Mouse (Mus musculus): Measurements from ENCODE around the gene Pkib. TPM values are rescaled to one million over a fixed set of nuclear protein-coding genes. Genes with fewer than 3 reads are reported as not detected.
A peak's percentile ranks its signal among the peaks of the same experiment; 100 is the strongest.

Pkib gene
- polyA plus RNA-seq, 1 experiment from 2014 or later = 2.1 TPM

- Histone ChIP-seq H3K4me1 (replicated peaks) (no peaks in the 10 kb centered on the region), H3K9ac (no peak overlapping the region), H3K9me3 (no peaks in the 10 kb centered on the region), H3K27ac (no peak overlapping the region), H3K4me3 (peak overlapping the region; percentile 39), H3K36me3 (no peaks in the 10 kb centered on the region), H3K27me3 (no peaks in the 10 kb centered on the region), H3K4me2 (peak overlapping the region; percentile 54)
- WGBS = 3% methylated on average over 6 of the region's 6 CpGs
- peak; percentile 83 for ATAC-seq (ENCODE audit: low FRiP score)
Observed at GRCm38 (mm10) chr10:57743606-57744016, 111.8 kb downstream of the Pkib start.

- Histone ChIP-seq H3K4me2 (no peak overlapping the region), H3K27me3 (no peaks in the 10 kb centered on the region), H3K4me3 (no peak overlapping the region), H3K36me3 (no peaks in the 10 kb centered on the region), H3K4me1 (replicated peaks) (no peaks in the 10 kb centered on the region), H3K27ac (peak overlapping the region; percentile 27; the same call in 1 of the 2 replicates), H3K9me3 (no peaks in the 10 kb centered on the region), H3K9ac (no peak overlapping the region)
- peak; percentile 85 for ATAC-seq (ENCODE audit: low FRiP score)
- WGBS = 17% methylated on average over 2 of the region's 2 CpGs
Observed at GRCm38 (mm10) chr10:57744128-57744765, 112.5 kb downstream of the Pkib start.

DNA sequence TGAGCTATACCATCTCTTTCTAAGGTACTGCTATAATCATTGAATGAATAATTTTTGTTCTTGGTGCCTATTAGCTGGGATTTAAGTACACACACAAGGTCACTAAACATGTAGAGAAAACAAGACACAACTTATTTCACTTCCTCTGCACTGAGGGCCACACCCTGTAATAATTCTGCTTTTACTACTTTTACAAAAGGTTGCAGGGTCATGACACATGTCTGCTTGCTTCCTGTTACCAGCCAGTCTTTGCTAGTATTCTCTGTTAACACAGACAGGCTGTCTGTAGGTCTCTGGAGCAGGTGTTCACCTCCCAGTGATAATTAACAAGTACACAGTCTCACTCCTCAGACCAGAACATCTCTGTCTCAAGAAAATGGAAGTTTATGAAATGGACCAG, 113.7 kb downstream of the Pkib start:
- Histone ChIP-seq H3K9me3 (no peaks in the 10 kb centered on the region), H3K36me3 (no peaks in the 10 kb centered on the region), H3K4me2 (no peak overlapping the region), H3K4me3 (no peak overlapping the region), H3K4me1 (replicated peaks) (no peaks in the 10 kb centered on the region), H3K9ac (no peak overlapping the region), H3K27ac (no peak overlapping the region), H3K27me3 (no peaks in the 10 kb centered on the region)
- ATAC-seq (ENCODE audit: low FRiP score) = no peak

DNA sequence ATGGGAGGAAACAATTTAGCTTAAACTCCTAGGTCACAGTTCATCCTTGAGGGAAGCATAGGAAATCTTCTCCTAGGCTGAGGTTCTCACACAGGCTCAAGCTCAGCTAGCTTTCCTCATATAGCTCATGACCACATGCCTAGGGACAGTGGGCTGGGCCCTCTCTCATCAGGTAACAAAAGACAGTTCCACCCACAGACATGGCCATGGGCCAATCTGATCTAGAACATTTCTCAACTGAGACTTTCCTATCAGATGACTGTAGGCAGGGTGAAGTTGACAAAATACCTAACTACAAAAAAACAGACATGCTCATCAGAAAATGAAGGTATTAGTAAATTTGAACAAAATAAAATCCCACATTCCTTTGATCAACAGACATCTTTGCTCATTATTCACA, 115.3 kb downstream of the Pkib start:
- Histone ChIP-seq H3K36me3 (no peaks in the 10 kb centered on the region), H3K4me2 (no peak overlapping the region), H3K27ac (no peak overlapping the region), H3K4me1 (replicated peaks) (no peaks in the 10 kb centered on the region), H3K27me3 (no peaks in the 10 kb centered on the region), H3K9ac (no peak overlapping the region), H3K4me3 (no peak overlapping the region), H3K9me3 (no peaks in the 10 kb centered on the region)
- ATAC-seq (ENCODE audit: low FRiP score) = no peak

- WGBS = 96% methylated on average over 1 of the region's 1 CpGs
- H3K36me3 ChIP-seq = no peaks in the 10 kb centered on the region
- no peaks in the 10 kb centered on the region for H3K9me3 ChIP-seq
- H3K9ac ChIP-seq = no peak overlapping the region
- no peaks in the 10 kb centered on the region for H3K4me1 ChIP-seq (replicated peaks)
- H3K4me2 ChIP-seq = no peak overlapping the region
- H3K27ac ChIP-seq = no peak overlapping the region
- H3K4me3 ChIP-seq = no peak overlapping the region
- no peak for ATAC-seq (ENCODE audit: low FRiP score)
- no peaks in the 10 kb centered on the region for H3K27me3 ChIP-seq
Observed at GRCm38 (mm10) chr10:57753343-57753742, 121.6 kb downstream of the Pkib start.

DNA sequence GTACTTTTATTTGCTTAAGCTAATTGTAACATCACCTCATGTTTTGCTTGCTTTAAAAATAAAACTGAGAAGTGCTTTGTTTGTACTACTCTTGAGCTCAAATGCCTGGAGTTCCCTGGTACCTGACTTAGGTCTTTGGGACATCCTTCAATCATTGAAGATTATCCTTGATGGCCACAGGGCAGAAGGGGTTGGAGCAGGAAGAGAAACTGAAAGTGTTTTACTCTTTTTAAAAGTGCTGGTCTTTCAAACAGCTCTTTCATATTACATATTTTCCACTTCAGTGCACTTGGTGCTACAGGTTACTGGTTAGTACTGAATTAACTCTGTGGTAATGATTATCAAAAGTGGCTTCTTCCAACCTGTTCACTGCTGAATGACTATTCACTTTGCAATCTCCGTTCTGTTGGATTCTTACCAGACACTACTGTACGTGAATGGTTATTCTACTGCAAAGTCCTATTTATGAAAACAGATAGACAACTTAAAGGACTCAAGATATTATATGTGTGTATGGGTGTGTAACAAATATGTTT, 123.5 kb downstream of the Pkib start:
- no peak overlapping the region for H3K4me3 ChIP-seq
- WGBS = 94% methylated on average over 2 of the region's 2 CpGs
- no peak overlapping the region for H3K9ac ChIP-seq
- no peaks in the 10 kb centered on the region for H3K36me3 ChIP-seq
- no peak overlapping the region for H3K4me2 ChIP-seq
- H3K27ac ChIP-seq = no peak overlapping the region
- H3K9me3 ChIP-seq = no peaks in the 10 kb centered on the region
- H3K27me3 ChIP-seq = no peaks in the 10 kb centered on the region
- no peaks in the 10 kb centered on the region for H3K4me1 ChIP-seq (replicated peaks)
- ATAC-seq (ENCODE audit: low FRiP score) = no peak

GRCm38 (mm10) chr10:57758999-57759398, 127.2 kb downstream of the Pkib start:
- H3K4me3 ChIP-seq = no peak overlapping the region
- H3K4me1 ChIP-seq (replicated peaks) = no peaks in the 10 kb centered on the region
- no peak overlapping the region for H3K4me2 ChIP-seq
- H3K27me3 ChIP-seq = no peaks in the 10 kb centered on the region
- H3K27ac ChIP-seq = no peak overlapping the region
- H3K9me3 ChIP-seq = no peaks in the 10 kb centered on the region
- H3K36me3 ChIP-seq = no peaks in the 10 kb centered on the region
- no peak overlapping the region for H3K9ac ChIP-seq
- WGBS = 98% methylated on average over 2 of the region's 2 CpGs
- ATAC-seq (ENCODE audit: low FRiP score) = no peak

DNA sequence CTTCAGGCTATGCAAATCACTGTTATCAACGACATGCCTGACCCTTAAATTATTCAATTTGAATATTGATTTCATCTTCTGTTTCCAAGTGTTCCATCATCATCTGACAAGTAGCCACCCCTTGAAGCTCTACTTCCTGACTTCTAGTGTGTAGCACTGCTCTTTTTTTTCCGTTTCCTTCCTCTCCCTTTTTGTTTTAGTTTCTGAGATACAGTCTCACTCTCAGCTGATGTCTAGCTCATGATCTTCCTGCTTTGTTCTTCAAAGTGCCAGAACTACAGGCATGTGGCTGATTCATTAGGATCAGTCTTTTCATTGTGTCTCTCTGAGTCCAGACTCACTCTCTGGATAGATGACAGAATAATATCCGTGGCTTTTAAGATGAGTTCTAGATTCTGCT, 128.9 kb downstream of the Pkib start:
- WGBS = 67% methylated on average over 3 of the region's 3 CpGs
- Histone ChIP-seq H3K4me3 (no peak overlapping the region), H3K9me3 (no peaks in the 10 kb centered on the region), H3K4me1 (replicated peaks) (no peaks in the 10 kb centered on the region), H3K9ac (no peak overlapping the region), H3K4me2 (no peak overlapping the region), H3K36me3 (no peaks in the 10 kb centered on the region), H3K27ac (no peak overlapping the region), H3K27me3 (no peaks in the 10 kb centered on the region)
- no peak for ATAC-seq (ENCODE audit: low FRiP score)

DNA sequence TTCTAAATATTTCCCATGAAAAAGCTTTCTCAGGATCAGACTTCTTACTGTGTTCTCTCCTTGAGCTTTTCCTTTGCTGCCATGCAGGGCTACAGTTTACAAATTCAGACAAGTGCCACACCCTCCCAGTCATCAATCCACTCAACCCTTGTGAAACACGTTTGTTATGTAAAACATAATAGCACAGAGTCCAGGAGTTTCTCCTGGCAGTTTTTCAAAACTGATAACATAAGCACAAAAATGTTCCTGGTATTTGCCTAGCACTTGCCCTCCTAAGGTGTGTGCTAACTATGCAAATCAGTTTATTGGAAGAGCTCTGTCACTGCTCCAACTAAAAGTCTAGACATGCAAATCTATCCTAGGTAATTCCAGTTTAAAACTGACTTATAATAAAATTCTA, 131.3 kb downstream of the Pkib start:
- no peaks in the 10 kb centered on the region for H3K27me3 ChIP-seq
- H3K4me3 ChIP-seq = no peak overlapping the region
- 35% methylated on average over 1 of the region's 1 CpGs for WGBS
- no peak overlapping the region for H3K27ac ChIP-seq
- no peaks in the 10 kb centered on the region for H3K4me1 ChIP-seq (replicated peaks)
- no peak overlapping the region for H3K4me2 ChIP-seq
- H3K36me3 ChIP-seq = no peaks in the 10 kb centered on the region
- H3K9ac ChIP-seq = no peak overlapping the region
- ATAC-seq (ENCODE audit: low FRiP score) = no peak
- H3K9me3 ChIP-seq = no peaks in the 10 kb centered on the region

DNA sequence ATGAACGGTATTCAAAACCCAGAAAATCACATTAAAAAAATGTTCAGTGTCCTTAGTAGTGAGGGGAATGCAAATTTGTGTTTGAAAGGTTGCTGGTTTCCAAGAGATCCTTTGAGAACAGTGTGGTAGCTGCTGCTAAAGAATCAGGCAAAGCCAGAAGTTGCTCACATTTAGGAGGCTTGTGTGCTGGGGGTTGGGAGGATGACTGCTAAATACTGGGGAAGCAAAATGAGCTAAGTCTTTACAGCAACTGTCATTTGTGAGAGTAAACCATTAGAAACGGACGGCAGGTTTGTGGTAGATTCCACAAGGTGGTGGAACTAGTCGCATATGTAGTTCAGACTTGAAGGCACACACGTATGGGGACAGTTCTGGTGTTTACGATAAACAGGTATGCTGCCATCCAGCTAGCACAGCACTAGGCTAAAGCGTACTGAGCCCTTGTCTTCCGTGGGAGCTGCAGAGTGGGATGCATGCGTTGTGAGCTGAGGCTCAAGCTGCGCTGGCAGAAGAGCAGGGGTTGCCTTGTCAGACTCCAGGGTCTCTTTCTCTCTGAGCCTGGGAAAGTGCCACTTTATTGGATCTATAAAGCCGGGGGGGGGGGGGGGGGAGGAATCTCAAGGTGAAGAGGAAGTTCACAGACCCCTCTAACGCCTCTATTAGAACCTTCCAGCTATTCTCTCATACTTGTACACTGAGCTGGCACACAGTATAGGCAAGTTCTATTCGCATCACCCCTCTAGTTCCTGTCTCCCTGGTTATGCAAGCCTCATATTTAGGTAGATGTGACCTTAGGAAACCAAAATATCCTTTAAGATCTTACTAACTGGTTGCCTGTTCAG, 151.7 kb downstream of the Pkib start:
- 23% methylated on average over 12 of the region's 13 CpGs for WGBS
- Histone ChIP-seq H3K4me1 (replicated peaks) (peaks cover 37% of the 10 kb centered on the region), H3K9me3 (no peaks in the 10 kb centered on the region), H3K36me3 (no peaks in the 10 kb centered on the region), H3K27ac (peak overlapping the region; percentile 87), H3K4me3 (peak overlapping the region; percentile 10; the same call in 1 of the 2 replicates), H3K27me3 (no peaks in the 10 kb centered on the region), H3K9ac (peak overlapping the region; percentile 55), H3K4me2 (peak overlapping the region; percentile 58)
- peak; percentile 79 for ATAC-seq (ENCODE audit: low FRiP score)

GRCm38 (mm10) chr10:57784131-57784875, 152.5 kb downstream of the Pkib start:
- peaks cover 37% of the 10 kb centered on the region for H3K4me1 ChIP-seq (replicated peaks)

GRCm38 (mm10) chr10:57784876-57785150, 153.0 kb downstream of the Pkib start, which contains the start of gene Fabp7:
Gene Fabp7 (plus strand): TSS chr10:57784881.
- Histone ChIP-seq H3K36me3 (no peaks in the 10 kb centered on the region), H3K4me3 (peak within 1 kb of the TSS; percentile 42), H3K4me1 (replicated peaks) (peaks cover 35% of the 10 kb centered on the region), H3K9ac (peak within 1 kb of the TSS; percentile 76), H3K9me3 (no peaks in the 10 kb centered on the region), H3K4me2 (peak within 1 kb of the TSS; percentile 58), H3K27me3 (no peaks in the 10 kb centered on the region), H3K27ac (peak within 1 kb of the TSS; percentile 87)
- WGBS = 4% methylated on average over 7 of the region's 7 CpGs
- no peak for ATAC-seq (ENCODE audit: low FRiP score)

More at GRCm38 (mm10) chr10:57784131-57784875, 152.5 kb downstream of the Pkib start:
- H3K27me3 ChIP-seq = no peaks in the 10 kb centered on the region
- WGBS = 1% methylated on average over 7 of the region's 7 CpGs
- no peaks in the 10 kb centered on the region for H3K36me3 ChIP-seq
- ATAC-seq (ENCODE audit: low FRiP score) = peak; percentile 90
- peak overlapping the region; percentile 87 for H3K27ac ChIP-seq
- peak overlapping the region; percentile 58 for H3K4me2 ChIP-seq
- no peaks in the 10 kb centered on the region for H3K9me3 ChIP-seq
- H3K9ac ChIP-seq = peak overlapping the region; percentile 76
- H3K4me3 ChIP-seq = peak overlapping the region; percentile 42
